Mouse (Mus musculus): ENCODE measurements around the gene Bbs2. TPM values are rescaled to one million over a fixed set of nuclear protein-coding genes. Genes with fewer than 3 reads are reported as not detected.

Bbs2 gene
- polyA plus RNA-seq, 1 experiment from 2014 or later = 13.7 TPM

DNA sequence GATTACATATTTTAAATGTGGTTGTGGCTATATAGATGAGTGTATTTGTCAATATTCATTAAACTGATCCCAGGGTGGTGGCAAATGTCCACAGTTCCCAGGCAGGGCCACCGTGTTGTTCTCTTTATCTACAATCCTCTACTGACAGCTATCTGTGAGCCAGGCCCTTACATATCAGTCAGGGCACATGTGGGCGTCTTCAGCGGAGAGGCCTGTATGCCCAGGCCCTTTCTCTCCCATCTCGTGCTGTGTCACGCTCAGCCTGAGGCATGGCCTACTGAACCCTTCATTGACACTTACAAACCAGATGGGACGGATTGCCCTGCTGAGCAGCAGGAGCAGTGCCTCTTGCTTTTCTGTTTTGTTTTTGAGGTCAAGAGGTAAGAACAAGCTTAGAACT, 10.7 kb upstream of the Bbs2 start:
- Histone ChIP-seq H3K4me2 (ENCODE audit: low read depth, low read length) (no peak overlapping the region), H3K4me1 (replicated peaks; ENCODE audit: control insufficient read depth, insufficient read depth, low read length) (no peaks in the 10 kb centered on the region), H3K27ac (ENCODE audit: low read length) (no peak overlapping the region), H3K9ac (ENCODE audit: low read length) (no peak overlapping the region), H3K9me3 (ENCODE audit: control insufficient read depth, low read length) (no peaks in the 10 kb centered on the region), H3K36me3 (ENCODE audit: control insufficient read depth, insufficient read depth, low read length) (no peaks in the 10 kb centered on the region), H3K27me3 (ENCODE audit: control insufficient read depth, insufficient read depth, low read depth, low read length) (no peaks in the 10 kb centered on the region), H3K4me3 (ENCODE audit: low read length) (no peak overlapping the region)
- 59% methylated on average over 6 of the region's 6 CpGs for WGBS
- ATAC-seq (ENCODE audit: low read depth) = no peak

DNA sequence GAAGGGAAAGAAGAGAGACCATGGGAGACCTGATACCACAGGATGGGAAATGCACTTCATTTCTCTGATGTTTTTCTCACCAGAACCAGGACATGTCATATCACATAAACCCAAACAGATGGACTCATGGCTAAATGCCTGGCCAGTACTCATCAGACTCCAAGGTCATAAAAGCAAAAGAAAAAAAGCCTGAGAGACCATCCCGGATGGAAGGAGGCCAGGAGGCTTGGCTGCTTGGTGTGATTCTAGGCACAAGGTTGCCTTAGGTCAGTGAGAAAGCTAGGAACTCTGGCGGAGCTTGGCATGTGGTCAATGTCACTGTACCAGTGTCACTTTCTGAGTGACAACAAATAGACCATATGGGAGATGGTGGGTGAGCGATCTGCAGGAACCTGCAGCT, 9.1 kb upstream of the Bbs2 start:
- no peaks in the 10 kb centered on the region for H3K27me3 ChIP-seq (ENCODE audit: control insufficient read depth, insufficient read depth, low read depth, low read length)
- H3K9me3 ChIP-seq (ENCODE audit: control insufficient read depth, low read length) = no peaks in the 10 kb centered on the region
- no peak overlapping the region for H3K4me3 ChIP-seq (ENCODE audit: low read length)
- WGBS = 45% methylated on average over 3 of the region's 3 CpGs
- H3K27ac ChIP-seq (ENCODE audit: low read length) = no peak overlapping the region
- no peaks in the 10 kb centered on the region for H3K4me1 ChIP-seq (replicated peaks; ENCODE audit: control insufficient read depth, insufficient read depth, low read length)
- H3K9ac ChIP-seq (ENCODE audit: low read length) = no peak overlapping the region
- H3K36me3 ChIP-seq (ENCODE audit: control insufficient read depth, insufficient read depth, low read length) = no peaks in the 10 kb centered on the region
- no peak for ATAC-seq (ENCODE audit: low read depth)
- no peak overlapping the region for H3K4me2 ChIP-seq (ENCODE audit: low read depth, low read length)

DNA sequence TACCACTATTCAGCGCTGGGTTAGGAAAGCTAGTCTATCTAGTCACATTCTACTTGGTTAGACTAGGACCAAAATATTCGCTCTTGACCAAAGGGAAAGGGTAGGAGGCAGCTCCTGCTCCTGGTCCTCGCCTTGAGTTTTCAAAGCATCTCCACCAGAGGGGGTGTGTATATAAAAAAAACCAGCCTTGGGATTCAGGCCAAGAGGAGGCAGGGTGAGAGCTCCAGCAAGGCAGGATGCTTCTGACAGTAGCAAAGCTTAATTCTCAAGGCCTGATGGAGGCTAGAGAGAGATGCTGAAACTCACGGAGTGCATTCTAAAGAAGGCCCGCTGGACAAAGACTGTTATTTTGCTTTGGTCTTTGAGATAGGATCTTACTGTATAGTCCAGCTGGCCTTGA, 5.4 kb upstream of the Bbs2 start:
- no peak for ATAC-seq (ENCODE audit: low read depth)

DNA sequence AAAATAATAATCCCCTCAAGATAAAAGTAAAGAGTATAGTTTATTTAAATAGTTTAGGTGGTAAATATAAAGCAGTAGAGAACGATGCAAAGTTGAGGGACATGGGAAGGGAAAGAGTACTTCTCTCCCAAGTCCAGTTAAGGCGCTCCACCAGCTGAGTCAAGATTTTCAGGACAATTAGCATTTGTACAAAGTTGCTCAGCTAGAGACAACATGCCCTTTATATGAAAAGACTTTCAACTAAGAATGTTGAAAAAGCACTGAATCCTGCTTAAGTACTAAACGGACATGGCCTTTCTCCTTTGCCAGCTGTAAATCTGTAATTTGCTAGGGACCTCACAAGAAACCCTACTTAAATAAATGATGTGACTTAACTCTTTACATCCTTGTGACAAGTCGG, 268 bp upstream of the Bbs2 start:
- Histone ChIP-seq H3K9ac (ENCODE audit: low read length) (peak overlapping the region; percentile 70; the same call in 1 of the 2 replicates), H3K4me2 (ENCODE audit: low read depth, low read length) (peak overlapping the region; percentile 76), H3K36me3 (ENCODE audit: control insufficient read depth, insufficient read depth, low read length) (no peaks in the 10 kb centered on the region), H3K4me3 (ENCODE audit: low read length) (peak overlapping the region; percentile 75), H3K27ac (ENCODE audit: low read length) (no peak overlapping the region), H3K9me3 (ENCODE audit: control insufficient read depth, low read length) (no peaks in the 10 kb centered on the region), H3K27me3 (ENCODE audit: control insufficient read depth, insufficient read depth, low read depth, low read length) (no peaks in the 10 kb centered on the region), H3K4me1 (replicated peaks; ENCODE audit: control insufficient read depth, insufficient read depth, low read length) (no peaks in the 10 kb centered on the region; the same call in 1 of the 2 replicates)
- WGBS = 36% methylated on average over 4 of the region's 4 CpGs
- no peak for ATAC-seq (ENCODE audit: low read depth)

More for the DNA sequence above, 5.4 kb upstream of the Bbs2 start:
- Histone ChIP-seq H3K4me3 (ENCODE audit: low read length) (no peak overlapping the region), H3K4me2 (ENCODE audit: low read depth, low read length) (no peak overlapping the region), H3K9ac (ENCODE audit: low read length) (no peak overlapping the region), H3K36me3 (ENCODE audit: control insufficient read depth, insufficient read depth, low read length) (no peaks in the 10 kb centered on the region), H3K9me3 (ENCODE audit: control insufficient read depth, low read length) (no peaks in the 10 kb centered on the region), H3K27ac (ENCODE audit: low read length) (no peak overlapping the region), H3K4me1 (replicated peaks; ENCODE audit: control insufficient read depth, insufficient read depth, low read length) (no peaks in the 10 kb centered on the region; the same call in 1 of the 2 replicates), H3K27me3 (ENCODE audit: control insufficient read depth, insufficient read depth, low read depth, low read length) (no peaks in the 10 kb centered on the region)
- WGBS = 49% methylated on average over 5 of the region's 5 CpGs

DNA sequence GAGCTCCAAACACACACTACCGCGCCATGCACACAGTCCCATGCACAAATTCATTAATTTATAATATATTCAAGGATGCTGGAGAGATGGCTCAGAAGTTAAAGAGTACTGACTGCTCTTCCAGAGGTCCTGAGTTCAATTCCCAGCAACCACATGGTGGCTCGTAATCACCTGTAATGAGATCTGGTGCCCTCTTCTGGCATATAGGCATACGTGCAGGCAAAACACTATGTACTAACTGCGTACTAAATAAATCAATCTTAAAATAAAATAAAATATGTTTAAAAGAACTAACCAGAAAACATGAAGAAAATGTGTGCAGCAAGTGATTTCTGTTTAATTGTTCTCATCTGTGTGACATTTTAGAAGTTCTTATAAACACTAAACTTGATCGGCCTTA, 4.4 kb downstream of the Bbs2 start:
- no peak overlapping the region for H3K9ac ChIP-seq (ENCODE audit: low read length)
- WGBS = 81% methylated on average over 6 of the region's 6 CpGs
- H3K9me3 ChIP-seq (ENCODE audit: control insufficient read depth, low read length) = no peaks in the 10 kb centered on the region

DNA sequence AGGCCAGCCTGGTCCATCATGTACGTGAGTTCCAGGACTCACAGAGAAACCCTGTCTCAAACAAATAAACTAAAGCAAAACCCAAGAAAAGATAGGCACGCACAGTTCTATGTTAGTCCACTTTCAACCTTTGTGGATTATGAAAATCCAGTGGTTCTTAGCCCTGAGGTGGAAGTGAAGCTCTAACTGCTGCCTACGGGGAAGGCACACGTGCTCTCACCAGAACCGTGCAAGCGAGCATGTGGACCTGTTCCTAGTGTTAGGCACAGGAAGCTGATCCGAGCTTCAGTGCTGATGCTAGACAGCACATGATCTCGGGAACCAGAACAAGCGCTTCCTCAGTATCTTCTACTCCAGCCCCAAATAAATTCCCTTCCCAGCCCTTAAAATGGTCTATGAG, 5.9 kb downstream of the Bbs2 start:
- Histone ChIP-seq H3K9ac (ENCODE audit: low read length) (no peak overlapping the region), H3K4me2 (ENCODE audit: low read depth, low read length) (no peak overlapping the region), H3K27ac (ENCODE audit: low read length) (no peak overlapping the region), H3K36me3 (ENCODE audit: control insufficient read depth, insufficient read depth, low read length) (no peaks in the 10 kb centered on the region), H3K4me3 (ENCODE audit: low read length) (no peak overlapping the region), H3K27me3 (ENCODE audit: control insufficient read depth, insufficient read depth, low read depth, low read length) (no peaks in the 10 kb centered on the region), H3K4me1 (replicated peaks; ENCODE audit: control insufficient read depth, insufficient read depth, low read length) (no peaks in the 10 kb centered on the region), H3K9me3 (ENCODE audit: control insufficient read depth, low read length) (no peaks in the 10 kb centered on the region)
- ATAC-seq (ENCODE audit: low read depth) = no peak
- WGBS = 76% methylated on average over 9 of the region's 9 CpGs

More for the DNA sequence above, 4.4 kb downstream of the Bbs2 start:
- H3K36me3 ChIP-seq (ENCODE audit: control insufficient read depth, insufficient read depth, low read length) = no peaks in the 10 kb centered on the region
- H3K4me1 ChIP-seq (replicated peaks; ENCODE audit: control insufficient read depth, insufficient read depth, low read length) = no peaks in the 10 kb centered on the region; the same call in 1 of the 2 replicates
- H3K27me3 ChIP-seq (ENCODE audit: control insufficient read depth, insufficient read depth, low read depth, low read length) = no peaks in the 10 kb centered on the region
- H3K4me3 ChIP-seq (ENCODE audit: low read length) = no peak overlapping the region
- no peak overlapping the region for H3K27ac ChIP-seq (ENCODE audit: low read length)
- H3K4me2 ChIP-seq (ENCODE audit: low read depth, low read length) = no peak overlapping the region
- no peak for ATAC-seq (ENCODE audit: low read depth)

DNA sequence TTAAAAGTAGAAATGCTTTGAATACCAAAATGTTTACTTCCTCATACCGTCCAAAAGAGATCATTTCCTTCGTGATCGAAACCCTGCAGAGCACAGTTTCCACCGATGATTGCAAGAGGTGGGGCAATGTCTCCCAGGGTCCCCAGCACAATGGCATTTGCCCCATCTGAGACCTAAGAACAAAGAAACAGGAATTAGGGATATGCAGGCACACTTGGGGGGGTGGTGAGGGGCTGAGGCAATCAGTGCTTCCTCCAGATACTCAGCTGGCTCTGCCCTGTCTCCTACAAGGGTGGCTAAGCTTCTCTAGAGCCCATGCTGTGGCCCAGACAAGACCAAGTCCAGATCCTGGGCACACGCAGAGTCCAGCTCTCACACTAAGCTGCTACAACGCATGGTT, 9.0 kb downstream of the Bbs2 start:
- H3K9ac ChIP-seq (ENCODE audit: low read length) = no peak overlapping the region
- H3K4me3 ChIP-seq (ENCODE audit: low read length) = no peak overlapping the region
- 70% methylated on average over 6 of the region's 6 CpGs for WGBS
- ATAC-seq (ENCODE audit: low read depth) = no peak
- H3K27me3 ChIP-seq (ENCODE audit: control insufficient read depth, insufficient read depth, low read depth, low read length) = no peaks in the 10 kb centered on the region
- H3K4me1 ChIP-seq (replicated peaks; ENCODE audit: control insufficient read depth, insufficient read depth, low read length) = no peaks in the 10 kb centered on the region
- H3K4me2 ChIP-seq (ENCODE audit: low read depth, low read length) = no peak overlapping the region
- no peaks in the 10 kb centered on the region for H3K9me3 ChIP-seq (ENCODE audit: control insufficient read depth, low read length)
- H3K36me3 ChIP-seq (ENCODE audit: control insufficient read depth, insufficient read depth, low read length) = no peaks in the 10 kb centered on the region
- H3K27ac ChIP-seq (ENCODE audit: low read length) = no peak overlapping the region

DNA sequence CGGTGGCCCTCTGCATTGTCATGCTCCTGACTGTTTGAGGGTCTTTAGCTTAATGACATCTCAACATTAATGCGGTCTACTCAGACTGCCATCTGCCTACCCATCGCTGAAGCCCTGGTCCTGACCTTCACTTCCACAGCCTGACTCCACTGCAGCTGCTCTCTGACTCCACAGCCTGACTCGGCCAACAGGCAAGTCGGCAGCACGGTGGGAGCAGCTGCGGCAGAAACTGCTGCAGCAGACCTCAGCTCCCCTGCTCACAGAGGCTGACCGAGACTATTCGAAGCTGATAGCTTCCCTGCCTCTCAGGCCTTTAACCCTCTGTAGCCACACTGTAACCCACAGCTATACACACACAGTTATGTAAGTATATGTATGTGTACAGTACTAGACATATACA, 10.8 kb downstream of the Bbs2 start:
- H3K4me1 ChIP-seq (replicated peaks; ENCODE audit: control insufficient read depth, insufficient read depth, low read length) = no peaks in the 10 kb centered on the region
- H3K36me3 ChIP-seq (ENCODE audit: control insufficient read depth, insufficient read depth, low read length) = no peaks in the 10 kb centered on the region
- no peak overlapping the region for H3K4me2 ChIP-seq (ENCODE audit: low read depth, low read length)
- no peak overlapping the region for H3K9ac ChIP-seq (ENCODE audit: low read length)
- no peak overlapping the region for H3K4me3 ChIP-seq (ENCODE audit: low read length)
- WGBS = 83% methylated on average over 9 of the region's 9 CpGs
- ATAC-seq (ENCODE audit: low read depth) = no peak
- H3K27me3 ChIP-seq (ENCODE audit: control insufficient read depth, insufficient read depth, low read depth, low read length) = no peaks in the 10 kb centered on the region
- H3K9me3 ChIP-seq (ENCODE audit: control insufficient read depth, low read length) = no peaks in the 10 kb centered on the region
- no peak overlapping the region for H3K27ac ChIP-seq (ENCODE audit: low read length)

DNA sequence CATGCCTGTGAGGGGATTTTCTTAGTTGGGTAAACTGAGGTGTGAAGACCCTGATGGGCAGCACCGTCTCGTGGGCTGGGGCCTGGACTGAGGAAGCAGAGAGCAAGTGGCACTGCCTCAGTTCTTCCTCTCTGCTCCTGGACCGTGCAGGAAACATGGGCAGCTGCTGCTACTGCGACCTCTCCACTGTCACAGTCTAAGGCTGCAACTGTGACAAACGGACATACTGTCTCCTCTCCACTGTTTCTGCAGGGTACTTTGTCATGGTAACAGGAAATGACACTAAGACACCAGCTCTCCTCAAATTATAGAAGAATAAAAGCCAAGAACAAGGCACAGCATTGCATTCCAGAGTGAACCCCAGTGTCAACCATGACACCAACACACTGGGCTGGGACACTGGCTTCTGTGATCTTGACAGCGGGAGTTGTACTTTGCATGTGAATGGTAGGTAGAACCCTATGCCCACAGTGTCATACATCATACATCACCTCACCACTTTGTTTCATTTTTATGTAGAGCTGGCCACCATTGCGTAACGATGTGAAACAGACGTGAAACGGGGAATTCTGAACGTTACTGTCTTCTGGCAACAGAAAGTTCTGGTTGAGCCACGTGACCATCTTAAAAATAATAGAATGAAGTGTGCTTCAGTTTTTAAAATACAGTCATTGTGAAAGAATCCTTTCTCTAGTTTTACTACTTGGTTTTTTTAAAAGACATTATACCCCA, 22.1 kb downstream of the Bbs2 start:
- Histone ChIP-seq H3K27me3 (ENCODE audit: control insufficient read depth, insufficient read depth, low read depth, low read length) (no peaks in the 10 kb centered on the region), H3K4me3 (ENCODE audit: low read length) (no peak overlapping the region), H3K9ac (ENCODE audit: low read length) (no peak overlapping the region), H3K27ac (ENCODE audit: low read length) (no peak overlapping the region), H3K9me3 (ENCODE audit: control insufficient read depth, low read length) (no peaks in the 10 kb centered on the region), H3K4me1 (replicated peaks; ENCODE audit: control insufficient read depth, insufficient read depth, low read length) (no peaks in the 10 kb centered on the region), H3K4me2 (ENCODE audit: low read depth, low read length) (no peak overlapping the region), H3K36me3 (ENCODE audit: control insufficient read depth, insufficient read depth, low read length) (no peaks in the 10 kb centered on the region)
- no peak for ATAC-seq (ENCODE audit: low read depth)
- WGBS = 82% methylated on average over 12 of the region's 12 CpGs
